Mouse (Mus musculus): Measurements from ENCODE around the gene Dffb.
A peak's percentile ranks its signal among the peaks of the same experiment; 100 is the strongest.

Dffb gene

DNA sequence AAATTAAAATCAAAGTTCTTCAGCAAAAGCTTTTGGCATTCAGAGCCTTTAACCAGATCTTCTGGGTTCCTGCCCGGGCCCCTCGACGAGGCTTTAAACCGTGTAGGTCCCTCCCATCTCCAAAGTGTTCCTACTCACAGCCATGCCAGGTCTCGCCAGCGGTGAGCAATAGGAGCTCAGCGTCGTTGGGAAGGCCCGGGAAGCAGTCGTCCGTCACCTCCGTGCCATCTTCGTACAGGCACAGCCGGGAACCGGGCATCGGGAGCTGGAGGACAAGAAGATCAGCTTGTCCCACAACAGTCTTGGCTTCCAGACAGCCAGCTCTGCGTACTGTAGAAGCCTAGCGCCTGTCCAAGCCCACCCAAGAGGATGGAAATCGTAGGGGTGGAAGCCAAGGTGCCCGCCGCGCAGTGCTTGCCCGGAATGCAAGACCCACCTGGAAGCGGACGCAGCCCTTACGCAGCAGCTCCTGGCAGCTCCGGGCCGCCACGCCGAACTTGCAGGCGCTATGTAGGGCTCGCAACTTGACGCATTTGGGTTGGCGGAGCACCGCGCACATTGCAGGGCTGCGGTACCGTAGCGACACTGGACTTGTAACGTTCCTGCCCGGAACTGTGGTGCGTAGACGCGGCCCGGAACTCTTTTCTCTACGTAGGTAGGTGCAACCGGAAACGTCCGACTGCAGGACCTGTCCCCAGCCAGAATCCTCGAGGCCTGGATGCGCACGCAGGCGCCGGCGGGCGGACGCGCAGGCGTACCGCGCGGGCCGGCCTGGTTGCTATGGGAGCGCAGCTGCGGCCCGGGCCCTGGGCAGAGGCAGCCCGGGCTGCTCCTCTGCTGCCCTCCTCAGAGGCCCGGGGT, at the start of gene Dffb, which contains the start of gene Cep104:
Gene Dffb, minus strand, starts transcription at position 696 of the 861 bp plus-strand sequence.
Gene Cep104, plus strand, starts transcription at position 764 of the 861 bp plus-strand sequence.
- DNase-seq (ENCODE audit: low read depth, low spot score), result peak; percentile 89

- DNase-seq (ENCODE audit: low read depth, low spot score), result no peak
These were observed 49.1 kb upstream of the Dffb start for GRCm38 (mm10) chr4:154023754-154024601.

DNA sequence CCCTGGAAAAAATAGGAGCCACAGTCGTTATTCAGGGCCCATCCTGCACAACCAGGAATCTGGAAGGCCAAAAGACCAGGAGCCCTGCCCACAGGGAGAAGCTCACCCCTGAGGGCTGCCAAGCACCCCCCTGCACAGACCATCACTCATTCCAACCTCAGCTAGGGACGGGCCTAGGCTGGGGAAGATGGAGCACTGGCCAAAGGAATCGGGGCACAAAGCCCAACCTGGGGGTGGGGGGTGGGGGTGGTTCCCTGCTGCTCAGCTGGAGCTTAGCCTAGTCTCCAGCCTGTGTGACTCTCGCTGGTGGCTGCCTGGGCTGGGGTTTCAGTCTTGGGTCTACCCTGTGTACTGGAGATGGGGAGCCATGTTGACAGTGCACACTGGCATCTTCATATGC, 47.9 kb upstream of the Dffb start:
- no peak for DNase-seq (ENCODE audit: low read depth, low spot score)

DNA sequence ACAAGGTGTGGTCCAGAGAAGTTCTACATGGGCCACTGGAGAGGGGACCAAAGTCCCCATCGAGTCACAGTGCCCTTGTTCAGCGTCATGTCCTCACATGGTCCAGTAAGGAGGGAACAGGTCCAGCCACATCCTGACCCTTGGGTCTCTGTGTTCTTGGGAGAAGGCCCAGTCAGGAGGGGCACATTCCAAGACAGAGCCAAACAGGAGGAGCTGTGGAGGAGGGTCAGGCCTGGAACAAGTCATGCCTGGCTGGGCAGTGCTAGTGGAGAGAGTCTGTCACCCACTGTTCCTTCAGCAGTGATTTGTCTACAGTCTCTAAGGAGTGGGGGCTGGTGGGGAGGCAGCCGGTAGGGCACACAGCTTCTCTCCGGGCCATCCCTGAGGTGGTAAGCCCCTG, 47.5 kb upstream of the Dffb start:
- DNase-seq (ENCODE audit: low read depth, low spot score), result no peak

- DNase-seq (ENCODE audit: low read depth, low spot score), result no peak
These were observed 46.5 kb upstream of the Dffb start for GRCm38 (mm10) chr4:154021432-154021831.

GRCm38 (mm10) chr4:154019571-154019970, 44.6 kb upstream of the Dffb start:
- no peak for DNase-seq (ENCODE audit: low read depth, low spot score)

DNA sequence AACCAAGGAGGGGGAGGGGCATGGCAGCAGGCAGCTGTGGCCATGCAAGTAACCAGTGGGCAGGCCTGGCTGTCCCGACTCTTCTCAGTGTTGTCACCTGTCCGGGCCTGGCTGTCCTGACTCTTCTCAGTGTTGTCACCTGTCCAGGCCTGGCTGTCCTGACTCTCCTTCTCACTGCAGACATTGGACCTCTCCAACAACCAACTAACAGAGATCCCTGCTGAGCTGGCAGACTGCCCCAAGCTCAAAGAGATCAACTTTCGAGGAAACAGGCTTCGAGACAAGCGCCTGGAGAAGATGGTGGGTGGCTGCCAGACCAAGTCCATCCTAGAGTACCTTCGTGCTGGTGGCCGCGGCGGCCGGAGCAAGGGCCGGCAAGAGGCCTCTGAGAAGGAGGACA, 40.5 kb upstream of the Dffb start:
- DNase-seq (ENCODE audit: low read depth, low spot score), result no peak

DNA sequence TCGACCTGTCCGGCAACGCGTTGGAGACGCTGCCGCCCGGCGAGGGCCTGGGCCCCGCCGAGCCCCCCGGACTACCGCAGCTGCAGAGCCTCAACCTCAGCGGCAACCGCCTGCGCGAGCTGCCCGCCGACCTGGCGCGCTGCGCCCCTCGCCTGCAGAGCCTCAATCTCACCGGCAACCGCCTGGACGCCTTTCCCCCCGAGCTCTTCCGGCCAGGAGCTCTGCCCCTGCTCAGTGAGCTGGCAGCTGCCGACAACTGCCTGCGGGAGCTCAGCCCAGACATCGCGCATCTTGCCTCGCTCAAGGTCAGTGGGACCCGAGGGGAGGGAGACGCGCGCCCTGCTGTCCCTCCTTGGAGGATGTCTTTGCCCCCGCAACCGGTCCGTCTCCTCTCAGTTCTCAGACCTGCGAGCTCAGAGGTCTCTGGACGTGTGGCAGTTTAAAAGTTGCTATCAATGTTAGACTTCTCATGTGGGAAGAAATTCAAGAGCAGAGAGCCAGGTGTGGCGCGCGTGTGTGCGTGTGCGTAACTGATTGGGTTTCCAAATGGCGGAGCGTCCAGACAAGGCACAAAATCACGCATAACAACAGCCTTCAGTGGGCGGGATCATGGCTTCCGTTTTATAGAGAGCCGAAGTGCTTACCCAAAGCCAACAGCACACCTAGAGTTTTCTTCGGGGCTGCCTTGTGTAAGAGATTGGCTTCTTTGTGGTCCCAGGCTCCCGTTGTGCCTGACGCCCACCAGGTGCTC, 37.4 kb upstream of the Dffb start:
- no peak for DNase-seq (ENCODE audit: low read depth, low spot score)

- peak; percentile 70 for DNase-seq (ENCODE audit: low read depth, low spot score)
These were observed 36.7 kb upstream of the Dffb start, which contains the start of gene Lrrc47 for GRCm38 (mm10) chr4:154011646-154012089. Gene Lrrc47, plus strand, starts transcription at chr4:154011731.

DNA sequence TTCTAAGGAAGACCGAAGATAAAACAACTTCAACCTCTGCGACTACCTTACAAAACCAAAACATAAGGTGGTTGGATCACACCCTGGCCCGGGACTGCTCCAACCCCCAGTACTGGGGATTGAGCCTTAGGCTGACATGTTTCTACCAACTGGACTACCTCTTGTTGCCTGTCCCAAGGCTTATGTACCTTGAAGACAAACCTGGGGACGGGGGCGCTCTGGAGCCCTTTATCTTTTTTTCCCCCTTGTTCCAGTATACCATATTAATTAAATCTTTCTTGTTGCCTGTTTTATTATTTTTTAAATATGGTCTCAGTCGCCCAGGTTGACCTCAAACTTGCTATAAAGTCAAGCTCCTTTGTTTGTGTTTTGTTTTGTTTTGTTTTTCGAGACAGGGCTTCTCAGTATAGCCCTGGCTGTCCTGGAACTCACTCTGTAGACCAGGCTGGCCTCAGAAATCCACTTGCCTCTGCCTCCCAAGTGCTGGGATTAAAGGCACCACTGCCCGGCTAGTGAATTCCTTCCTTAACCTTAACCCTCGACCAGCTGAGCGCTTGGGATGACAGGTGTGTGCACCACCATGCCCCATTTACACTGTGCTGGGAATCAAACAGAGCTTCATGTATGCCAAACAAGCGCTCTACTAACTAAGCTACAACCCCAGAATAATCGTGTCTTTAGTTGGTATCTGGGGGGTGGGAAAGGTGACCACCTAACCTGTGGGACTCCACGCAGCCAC, 36.1 kb upstream of the Dffb start:
- DNase-seq (ENCODE audit: low read depth, low spot score), result no peak

GRCm38 (mm10) chr4:154007759-154008158, 32.8 kb upstream of the Dffb start:
- no peak for DNase-seq (ENCODE audit: low read depth, low spot score)

GRCm38 (mm10) chr4:154006264-154006663, 31.3 kb upstream of the Dffb start:
- DNase-seq (ENCODE audit: low read depth, low spot score), result no peak

- no peak for DNase-seq (ENCODE audit: low read depth, low spot score)
These were observed 30.6 kb upstream of the Dffb start for GRCm38 (mm10) chr4:154005488-154005887.

GRCm38 (mm10) chr4:153993505-153993904, 18.6 kb upstream of the Dffb start:
- DNase-seq (ENCODE audit: low read depth, low spot score), result no peak

GRCm38 (mm10) chr4:153992715-153993114, 17.8 kb upstream of the Dffb start:
- DNase-seq (ENCODE audit: low read depth, low spot score), result no peak

DNA sequence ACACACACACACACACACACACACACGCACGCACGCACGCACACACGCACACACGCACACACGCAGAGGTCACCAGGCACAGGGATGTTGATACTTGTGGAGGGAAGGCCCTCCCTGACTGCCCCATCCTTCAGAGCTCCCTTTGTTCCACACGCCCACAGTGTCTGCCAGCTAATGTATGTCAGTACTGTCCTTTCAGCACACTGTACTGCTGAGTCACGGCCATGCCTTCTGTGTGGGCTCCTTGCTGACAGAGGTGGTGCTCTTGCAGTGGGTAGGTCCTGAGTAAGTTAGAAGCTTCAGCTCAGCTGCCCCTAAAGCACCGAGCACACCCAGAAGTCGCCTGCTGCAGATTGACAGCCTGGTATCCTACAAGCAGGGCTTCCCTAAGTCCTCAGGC, 5.5 kb upstream of the Dffb start:
- DNase-seq (ENCODE audit: low read depth, low spot score), result no peak

DNA sequence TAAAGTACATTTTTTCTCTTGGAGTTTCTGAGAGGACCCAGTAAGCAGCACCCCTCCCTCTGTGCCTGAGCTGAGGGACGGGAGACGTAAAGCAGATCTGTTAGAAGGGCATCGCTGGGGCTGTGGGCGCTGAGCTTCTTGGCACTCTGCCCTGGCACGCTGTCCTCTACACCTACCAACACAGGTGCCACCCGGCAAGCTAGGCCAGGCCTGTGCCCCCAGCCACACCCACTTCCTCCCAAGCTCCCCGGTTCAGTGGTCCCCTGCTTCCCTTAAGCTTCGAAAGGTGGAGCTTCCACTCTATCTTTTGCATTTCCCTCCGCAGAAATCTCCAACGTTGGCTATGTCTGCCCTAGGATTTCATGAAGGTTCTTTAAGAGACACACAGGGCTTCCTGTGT, 4.3 kb upstream of the Dffb start:
- DNase-seq (ENCODE audit: low read depth, low spot score), result no peak

DNA sequence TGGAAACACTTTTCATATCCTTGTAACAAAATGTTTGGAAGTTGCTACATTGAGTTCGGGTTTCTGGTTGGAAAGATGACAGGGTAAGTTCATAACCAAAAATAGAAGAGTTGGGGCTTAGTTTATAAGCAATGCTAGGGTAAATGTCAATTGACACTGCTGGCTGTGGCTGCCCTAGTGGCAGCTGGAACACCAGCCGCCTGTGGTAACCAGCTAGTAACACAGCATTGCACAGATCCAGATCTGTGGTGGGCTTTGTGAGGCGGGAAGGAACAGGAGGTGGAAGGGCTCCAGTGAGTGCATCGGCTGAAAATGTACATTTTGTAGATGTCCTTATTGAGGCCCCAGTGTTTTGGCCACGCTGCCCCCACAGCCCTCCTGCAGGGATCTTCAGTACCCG, 842 bp upstream of the Dffb start:
- no peak for DNase-seq (ENCODE audit: low read depth, low spot score)

- DNase-seq (ENCODE audit: low read depth, low spot score), result no peak
These were observed 351 bp upstream of the Dffb start for GRCm38 (mm10) chr4:153975292-153975662.

GRCm38 (mm10) chr4:153968063-153968462, 6.9 kb downstream of the Dffb start:
- DNase-seq (ENCODE audit: low read depth, low spot score), result no peak

DNA sequence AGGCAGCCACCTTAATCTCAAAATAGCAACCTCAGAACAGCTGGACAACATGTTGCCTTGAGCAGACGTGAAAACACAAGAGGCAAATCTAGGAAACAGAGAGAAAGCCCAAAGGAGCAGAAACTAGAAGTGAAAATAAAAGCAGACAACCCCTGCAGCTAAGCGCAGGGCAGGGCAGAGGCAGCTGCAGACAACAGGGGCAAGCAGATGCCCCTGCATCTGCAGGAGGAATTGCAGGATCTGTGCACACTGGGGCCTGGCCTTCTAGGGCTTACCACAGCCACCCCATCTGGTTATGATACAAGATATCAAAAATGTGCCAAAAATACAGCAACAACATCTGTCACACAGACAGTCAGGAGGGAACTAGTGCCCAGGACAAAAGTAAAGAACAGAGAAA, 7.4 kb downstream of the Dffb start:
- no peak for DNase-seq (ENCODE audit: low read depth, low spot score)
